Mouse (Mus musculus) heart, postnatal 0 days (tissue): ENCODE results near the gene Wfdc18. TPM values are rescaled to one million over a fixed set of nuclear protein-coding genes. Genes with fewer than 3 reads are reported as not detected.

Source experiments
- ATAC-seq: fragments of 200-750 bp; cut with Nextera tagmentation; 2 replicates; pipeline ENCODE4 v1.8.0; 2017; ENCODE audit warnings: low read depth, moderate number of reproducible peaks, moderate library complexity; ENCODE audit not compliant: insufficient read depth
- DNase-seq: peaks from one replicate; pipeline ENCODE4 v3.0.0-alpha.2; 2016; ENCODE audit warnings: low spot score
- H3K27ac ChIP-seq: fragments of 300-500 bp; sonication (generic); 2 replicates; pipeline ENCODE4 v1.5.1; 2014; ENCODE audit warnings: low read depth, mild to moderate bottlenecking
- H3K27me3 ChIP-seq: fragments of 300-500 bp; sonication (generic); 2 replicates; pipeline ENCODE4 v1.6.1; 2014; ENCODE audit warnings: low read length, mixed read lengths; ENCODE audit not compliant: control insufficient read depth, insufficient read depth
- H3K36me3 ChIP-seq: fragments of 300-500 bp; sonication (generic); replicated peaks from 2 replicates; pipeline ENCODE4 v1.6.1; 2014; ENCODE audit warnings: low read length, mixed read lengths; ENCODE audit not compliant: control insufficient read depth, insufficient read depth
- H3K4me1 ChIP-seq: fragments of 300-500 bp; sonication (generic); 2 replicates; pipeline ENCODE4 v1.6.1; 2014; ENCODE audit warnings: antibody characterized with exemption; ENCODE audit not compliant: control insufficient read depth, insufficient read depth
- H3K4me2 ChIP-seq: fragments of 300-500 bp; sonication (generic); 2 replicates; pipeline ENCODE4 v1.6.1; 2014; ENCODE audit warnings: low read depth, mild to moderate bottlenecking, low read length, moderate library complexity
- H3K4me3 ChIP-seq: fragments of 300-500 bp; sonication (generic); 2 replicates; pipeline ENCODE4 v1.5.1; 2014; ENCODE audit warnings: low read depth, low read length
- H3K9ac ChIP-seq: fragments of 300-500 bp; sonication (generic); replicated peaks from 2 replicates; pipeline ENCODE4 v1.6.1; 2014; ENCODE audit warnings: low read depth, low read length, mixed read lengths
- H3K9me3 ChIP-seq: fragments of 300-500 bp; sonication (generic); replicated peaks from 2 replicates; pipeline ENCODE4 v1.6.1; 2016; ENCODE audit warnings: low read length; ENCODE audit not compliant: control insufficient read depth
- CTCF ChIP-seq: IDR thresholded peaks from 2 replicates; pipeline ENCODE4 v1.5.1; 2016; ENCODE audit warnings: antibody characterized with exemption, control low read depth, low read depth
- EP300 ChIP-seq: IDR thresholded peaks from 2 replicates; pipeline ENCODE4 v1.6.1; 2016; ENCODE audit warnings: antibody characterized with exemption, low read depth
- whole genome bisulfite sequencing: fragments of 180-500 bp; shearing (Covaris S2); extraction: QIAGEN DNeasy Blood & Tissue Kit; methylation state at CpG from one replicate; pipeline ENCODE4 v1.1.7; 2014; 5-methylcytosine and 5-hydroxymethylcytosine counted together
- polyA plus RNA-seq: library from polyadenylated mRNA; unstranded; fragments of >200 nt; fragmentation: Nextera tagmentation; extraction: Ambion mirVana; gene quantifications from 2 replicates; pipeline ENCODE4 v1.2.1, GENCODE M21; 2015
- total RNA-seq: library from RNA; depleted of rRNA; stranded (reverse); fragments of >200 nt; gene quantifications from 2 replicates; pipeline ENCODE4 v1.2.3, GENCODE M21; 2014; ENCODE audit warnings: low replicate concordance

Wfdc18 gene
- total and polyA plus RNA-seq, 2 experiments from 2014 or later = 3.3 TPM; not detected in 1

DNA sequence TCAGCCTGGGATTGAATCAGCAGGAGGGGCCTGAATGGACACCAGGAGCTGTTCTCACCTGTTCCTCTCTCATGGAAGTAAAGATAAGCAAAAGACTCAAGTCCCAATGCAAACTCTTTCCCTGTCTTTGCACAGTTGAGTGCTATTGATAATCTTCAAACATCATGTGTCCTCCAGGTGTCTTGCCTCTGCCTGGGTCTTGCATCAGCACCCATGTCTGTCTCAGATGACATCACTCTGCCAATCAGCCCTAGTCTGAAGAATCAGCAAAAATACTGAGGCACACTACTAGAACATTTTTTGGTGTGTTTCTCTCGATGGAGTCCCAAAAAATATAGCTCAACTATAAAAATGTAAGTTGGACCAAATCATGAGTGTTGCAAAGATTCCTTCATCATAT is 16.8 kb upstream of the Wfdc18 start:
- Histone ChIP-seq H3K9ac (no peak overlapping the region), H3K36me3 (no peaks in the 10 kb centered on the region), H3K4me2 (no peak overlapping the region), H3K4me1 (no peaks in the 10 kb centered on the region), H3K27ac (no peak overlapping the region), H3K27me3 (no peaks in the 10 kb centered on the region), H3K9me3 (no peaks in the 10 kb centered on the region), H3K4me3 (no peak overlapping the region)
- DNase-seq = no peak
- 33% methylated on average over 1 of the region's 1 CpGs for WGBS
- ATAC-seq = no peak
- TF ChIP-seq EP300 (no peak), CTCF (no peak)

DNA sequence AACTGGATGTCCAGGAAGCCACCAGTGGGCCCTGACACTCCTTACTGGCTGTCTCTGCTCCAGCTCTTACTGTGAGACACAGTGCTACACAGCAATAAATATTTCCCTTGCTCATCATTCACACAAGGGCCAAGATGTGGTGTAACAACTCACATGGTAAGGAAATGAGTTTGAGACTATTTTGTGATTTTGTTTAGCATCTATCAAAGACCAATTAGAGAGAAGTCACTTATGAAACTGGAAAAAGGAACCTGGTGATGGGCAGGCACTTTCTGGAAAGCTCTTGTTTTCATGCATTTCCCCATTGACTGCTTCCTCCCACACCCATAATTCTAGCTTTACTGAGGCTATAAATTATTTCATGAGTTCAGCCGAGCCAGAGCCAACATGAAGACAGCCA is 5.1 kb upstream of the Wfdc18 start, which contains the start of gene Wfdc17:
Wfdc17 (plus strand) TSS at position 287 of the 400 bp plus-strand sequence.
- no peak for ATAC-seq
- H3K4me3 ChIP-seq = no peak within 1 kb of the TSS
- 38% methylated on average over 1 of the region's 1 CpGs for WGBS
- no peak within 1 kb of the TSS for H3K9ac ChIP-seq
- H3K9me3 ChIP-seq = no peaks in the 10 kb centered on the region
- H3K4me1 ChIP-seq = no peaks in the 10 kb centered on the region
- no peak within 1 kb of the TSS for H3K27ac ChIP-seq
- no peak for TF ChIP-seq CTCF
- TF ChIP-seq EP300 = no peak
- no peaks in the 10 kb centered on the region for H3K36me3 ChIP-seq
- no peak for DNase-seq
- no peaks in the 10 kb centered on the region for H3K27me3 ChIP-seq
- H3K4me2 ChIP-seq = no peak within 1 kb of the TSS

GRCm38 (mm10) chr11:83709683-83710082 is 868 bp downstream of the Wfdc18 start:
- no peaks in the 10 kb centered on the region for H3K4me1 ChIP-seq
- DNase-seq (no peak), ATAC-seq (no peak)
- TF ChIP-seq CTCF (no peak), EP300 (no peak)
- no peaks in the 10 kb centered on the region for H3K9me3 ChIP-seq
- 76% methylated on average over 5 of the region's 5 CpGs for WGBS
- no peak overlapping the region for H3K9ac ChIP-seq
- H3K4me2 ChIP-seq = no peak overlapping the region
- no peak overlapping the region for H3K27ac ChIP-seq
- H3K36me3 ChIP-seq = no peaks in the 10 kb centered on the region
- no peaks in the 10 kb centered on the region for H3K27me3 ChIP-seq
- H3K4me3 ChIP-seq = no peak overlapping the region

DNA sequence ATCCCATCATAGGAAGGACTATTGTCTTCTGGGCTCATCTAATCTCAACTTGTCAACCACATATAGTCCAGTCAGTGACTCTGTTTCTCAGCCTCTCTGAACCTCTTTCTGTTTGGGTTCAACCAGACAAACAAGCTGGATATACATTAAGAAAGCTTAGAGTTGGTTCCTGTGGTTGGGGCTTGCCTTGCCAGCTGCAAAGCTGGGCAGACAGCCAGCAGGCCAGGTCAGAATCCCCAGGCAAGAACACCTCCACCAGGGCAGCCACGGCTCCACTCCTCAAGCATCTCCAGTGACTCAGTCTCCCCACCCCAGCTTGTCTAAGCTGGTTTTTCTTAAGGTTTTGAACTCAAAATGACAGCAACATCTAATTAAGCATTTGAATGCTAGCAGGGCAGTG is 3.9 kb downstream of the Wfdc18 start:
- Histone ChIP-seq H3K36me3 (no peaks in the 10 kb centered on the region), H3K27ac (no peak overlapping the region), H3K4me2 (no peak overlapping the region), H3K27me3 (no peaks in the 10 kb centered on the region), H3K9me3 (no peaks in the 10 kb centered on the region), H3K4me1 (no peaks in the 10 kb centered on the region), H3K9ac (no peak overlapping the region), H3K4me3 (no peak overlapping the region)
- whole genome bisulfite sequencing = 60% methylated on average over 1 of the region's 1 CpGs
- no peak for DNase-seq
- no peak for ATAC-seq
- TF ChIP-seq EP300 (no peak), CTCF (no peak)

GRCm38 (mm10) chr11:83713925-83714324 is 5.1 kb downstream of the Wfdc18 start:
- 59% methylated on average over 2 of the region's 2 CpGs for WGBS

GRCm38 (mm10) chr11:83717042-83717665 is 8.3 kb downstream of the Wfdc18 start:
- DNase-seq = no peak
- H3K4me2 ChIP-seq = no peak overlapping the region
- TF ChIP-seq CTCF (no peak), EP300 (no peak)
- H3K4me3 ChIP-seq = no peak overlapping the region
- no peaks in the 10 kb centered on the region for H3K9me3 ChIP-seq
- no peaks in the 10 kb centered on the region for H3K27me3 ChIP-seq
- no peaks in the 10 kb centered on the region for H3K36me3 ChIP-seq
- no peak for ATAC-seq
- 76% methylated on average over 6 of the region's 6 CpGs for WGBS
- no peak overlapping the region for H3K27ac ChIP-seq
- H3K9ac ChIP-seq = no peak overlapping the region
- H3K4me1 ChIP-seq = no peaks in the 10 kb centered on the region

More at GRCm38 (mm10) chr11:83713925-83714324, 5.1 kb downstream of the Wfdc18 start:
- no peak for ATAC-seq
- H3K4me2 ChIP-seq = no peak overlapping the region
- no peak for TF ChIP-seq CTCF
- no peak for TF ChIP-seq EP300
- no peaks in the 10 kb centered on the region for H3K9me3 ChIP-seq
- no peaks in the 10 kb centered on the region for H3K36me3 ChIP-seq
- no peak overlapping the region for H3K9ac ChIP-seq
- H3K27ac ChIP-seq = no peak overlapping the region
- H3K4me3 ChIP-seq = no peak overlapping the region
- H3K4me1 ChIP-seq = no peaks in the 10 kb centered on the region
- no peak for DNase-seq
- no peaks in the 10 kb centered on the region for H3K27me3 ChIP-seq
